Mouse (Mus musculus): ENCODE data around the gene Tpi1. TPM values are rescaled to one million over a fixed set of nuclear protein-coding genes. Genes with fewer than 3 reads are reported as not detected.
"Not testable (repeated sequence)": the region's sequence is repeated elsewhere in the genome, so short reads cannot be mapped to it uniquely, and the experiment has no call there.

Tpi1 gene
- polyA plus RNA-seq, 1 experiment, result 1,480 TPM

GRCm38 (mm10) chr6:124835531-124835930 is 21.4 kb upstream of the Tpi1 start:
- TF ChIP-seq POLR2A (IDR thresholded peaks at IDR 0.05; ENCODE audit: insufficient read length, low read depth), result no peak
- no peak for TF ChIP-seq E2F4 (IDR thresholded peaks at IDR 0.05; ENCODE audit: insufficient read depth)
- no peak for TF ChIP-seq MYOD1 (IDR thresholded peaks at IDR 0.05; ENCODE audit: control insufficient read depth in 1 of 3, insufficient read length in 2 of 3, low read depth in 2 of 3)
- TF ChIP-seq TCF3 (IDR thresholded peaks at IDR 0.05; ENCODE audit: insufficient read length, low read depth), result no peak
- no peak for TF ChIP-seq TCF12 (IDR thresholded peaks at IDR 0.05; ENCODE audit: insufficient read depth, poor library complexity, severe bottlenecking)
- TF ChIP-seq POLR2AphosphoS2 (IDR thresholded peaks at IDR 0.05; ENCODE audit: insufficient read length, low read depth), result no peak
- TF ChIP-seq REST (IDR thresholded peaks at IDR 0.05; ENCODE audit: insufficient read depth, insufficient read length), result no peak
- TF ChIP-seq SRF (IDR thresholded peaks at IDR 0.05; ENCODE audit: control insufficient read depth, insufficient read length, low read depth), result no peak
- no peak for TF ChIP-seq MYOG (IDR thresholded peaks at IDR 0.05; ENCODE audit: control insufficient read depth in 1 of 3, insufficient read depth in 1 of 3, insufficient read length in 2 of 3, low read depth in 2 of 3)
- TF ChIP-seq USF1 (IDR thresholded peaks at IDR 0.05; ENCODE audit: low read depth), result no peak
- no peak for TF ChIP-seq CEBPB (IDR thresholded peaks at IDR 0.05; ENCODE audit: insufficient read depth, poor library complexity, severe bottlenecking)
- TF ChIP-seq MAX (IDR thresholded peaks at IDR 0.05; ENCODE audit: low read depth), result no peak
- Histone ChIP-seq H3K4me3 (no peak overlapping the region), H3K79me2 (ENCODE audit: control insufficient read depth, insufficient read depth) (peaks cover 6% of the 10 kb centered on the region), H3K36me3 (ENCODE audit: control insufficient read depth, insufficient read depth) (no peaks in the 10 kb centered on the region), H3K27me3 (ENCODE audit: control insufficient read depth, insufficient read depth, insufficient read length) (peaks cover 5% of the 10 kb centered on the region), H3ac (ENCODE audit: control insufficient read depth, insufficient read length) (no peak overlapping the region), H3K4me2 (ENCODE audit: low read depth) (no peak overlapping the region)

- no peak overlapping the region for H3K4me3 ChIP-seq
- H3K4me2 ChIP-seq (ENCODE audit: low read depth), result no peak overlapping the region
- H3K36me3 ChIP-seq (ENCODE audit: control insufficient read depth, insufficient read depth), result no peaks in the 10 kb centered on the region
- peaks cover 5% of the 10 kb centered on the region for H3K27me3 ChIP-seq (ENCODE audit: control insufficient read depth, insufficient read depth, insufficient read length)
- TF ChIP-seq TCF12 (IDR thresholded peaks at IDR 0.05; ENCODE audit: insufficient read depth, poor library complexity, severe bottlenecking) (no peak), MAX (IDR thresholded peaks at IDR 0.05; ENCODE audit: low read depth) (no peak), MYOD1 (IDR thresholded peaks at IDR 0.05; ENCODE audit: control insufficient read depth in 1 of 3, insufficient read length in 2 of 3, low read depth in 2 of 3) (no peak), CEBPB (IDR thresholded peaks at IDR 0.05; ENCODE audit: insufficient read depth, poor library complexity, severe bottlenecking) (no peak), TCF3 (IDR thresholded peaks at IDR 0.05; ENCODE audit: insufficient read length, low read depth) (no peak), MYOG (IDR thresholded peaks at IDR 0.05; ENCODE audit: control insufficient read depth in 1 of 3, insufficient read depth in 1 of 3, insufficient read length in 2 of 3, low read depth in 2 of 3) (no peak), SRF (IDR thresholded peaks at IDR 0.05; ENCODE audit: control insufficient read depth, insufficient read length, low read depth) (no peak), E2F4 (IDR thresholded peaks at IDR 0.05; ENCODE audit: insufficient read depth) (no peak), REST (IDR thresholded peaks at IDR 0.05; ENCODE audit: insufficient read depth, insufficient read length) (no peak), POLR2AphosphoS2 (IDR thresholded peaks at IDR 0.05; ENCODE audit: insufficient read length, low read depth) (no peak)
- H3K79me2 ChIP-seq (ENCODE audit: control insufficient read depth, insufficient read depth), result peaks cover 11% of the 10 kb centered on the region
- no peak overlapping the region for H3ac ChIP-seq (ENCODE audit: control insufficient read depth, insufficient read length)
Measured at GRCm38 (mm10) chr6:124834512-124835081, 20.5 kb upstream of the Tpi1 start.

DNA sequence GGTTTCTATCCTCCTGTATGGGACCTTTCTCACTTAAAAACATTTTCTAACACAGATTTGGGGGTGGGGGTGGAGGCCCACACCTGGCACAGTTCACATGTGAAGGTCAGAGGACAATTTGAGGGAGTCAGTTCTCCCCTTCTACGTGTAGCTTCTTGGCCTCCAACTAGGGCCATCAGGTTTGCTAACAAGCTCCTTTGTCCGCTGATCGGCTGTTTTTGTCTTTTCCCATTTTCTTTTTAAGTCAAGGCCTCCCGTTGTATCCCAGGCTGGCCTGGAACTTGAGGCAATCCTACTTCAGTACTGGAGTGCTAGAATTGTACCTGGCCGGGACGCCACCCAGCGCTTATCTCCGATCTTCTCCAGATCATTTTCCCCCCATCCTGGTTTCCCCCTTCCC is 17.6 kb upstream of the Tpi1 start:
- Histone ChIP-seq H3ac (ENCODE audit: control insufficient read depth, insufficient read length) (no peak overlapping the region), H3K4me2 (ENCODE audit: low read depth) (no peak overlapping the region), H3K36me3 (ENCODE audit: control insufficient read depth, insufficient read depth) (peaks cover 3% of the 10 kb centered on the region), H3K4me3 (no peak overlapping the region), H3K79me2 (ENCODE audit: control insufficient read depth, insufficient read depth) (peaks cover 30% of the 10 kb centered on the region), H3K27me3 (ENCODE audit: control insufficient read depth, insufficient read depth, insufficient read length) (no peaks in the 10 kb centered on the region)
- TF ChIP-seq SRF (IDR thresholded peaks at IDR 0.05; ENCODE audit: control insufficient read depth, insufficient read length, low read depth), result no peak
- TF ChIP-seq CEBPB (IDR thresholded peaks at IDR 0.05; ENCODE audit: insufficient read depth, poor library complexity, severe bottlenecking), result no peak
- TF ChIP-seq MAX (IDR thresholded peaks at IDR 0.05; ENCODE audit: low read depth), result no peak
- no peak for TF ChIP-seq MYOG (IDR thresholded peaks at IDR 0.05; ENCODE audit: control insufficient read depth in 1 of 3, insufficient read depth in 1 of 3, insufficient read length in 2 of 3, low read depth in 2 of 3)
- no peak for TF ChIP-seq E2F4 (IDR thresholded peaks at IDR 0.05; ENCODE audit: insufficient read depth)
- TF ChIP-seq REST (IDR thresholded peaks at IDR 0.05; ENCODE audit: insufficient read depth, insufficient read length), result no peak
- no peak for TF ChIP-seq USF1 (IDR thresholded peaks at IDR 0.05; ENCODE audit: low read depth)
- no peak for TF ChIP-seq TCF3 (IDR thresholded peaks at IDR 0.05; ENCODE audit: insufficient read length, low read depth)
- TF ChIP-seq TCF12 (IDR thresholded peaks at IDR 0.05; ENCODE audit: insufficient read depth, poor library complexity, severe bottlenecking), result no peak
- no peak for TF ChIP-seq MYOD1 (IDR thresholded peaks at IDR 0.05; ENCODE audit: control insufficient read depth in 1 of 3, insufficient read length in 2 of 3, low read depth in 2 of 3)
- no peak for TF ChIP-seq POLR2A (IDR thresholded peaks at IDR 0.05; ENCODE audit: insufficient read length, low read depth)
- TF ChIP-seq POLR2AphosphoS2 (IDR thresholded peaks at IDR 0.05; ENCODE audit: insufficient read length, low read depth), result no peak

DNA sequence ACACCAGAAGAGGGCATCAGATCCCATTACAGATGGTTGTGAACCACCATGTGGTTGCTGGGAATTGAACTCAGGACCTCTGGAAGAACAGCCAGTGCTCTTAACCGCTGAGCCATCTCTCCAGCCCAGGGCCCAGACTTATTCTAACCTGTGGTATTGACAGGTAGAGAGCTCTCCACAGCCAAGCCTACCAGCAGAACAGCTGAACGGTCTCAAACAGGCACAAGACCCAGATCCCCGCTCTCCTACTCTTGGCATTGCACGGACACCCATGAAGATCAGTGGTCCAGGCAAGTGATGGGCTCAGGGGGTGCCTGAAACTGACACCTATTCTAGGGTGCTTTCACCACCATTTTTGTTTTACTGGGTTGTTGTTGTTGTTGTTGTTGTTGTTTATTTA is 17.1 kb upstream of the Tpi1 start:
- not testable (repeated sequence) for H3K27me3 ChIP-seq (ENCODE audit: control insufficient read depth, insufficient read depth, insufficient read length); H3ac ChIP-seq (ENCODE audit: control insufficient read depth, insufficient read length); H3K36me3 ChIP-seq (ENCODE audit: control insufficient read depth, insufficient read depth)
- Histone ChIP-seq H3K79me2 (ENCODE audit: control insufficient read depth, insufficient read depth) (peaks cover 34% of the 10 kb centered on the region), H3K4me3 (peak overlapping the region; percentile 93), H3K4me2 (ENCODE audit: low read depth) (peak overlapping the region; percentile 86)
